Mouse (Mus musculus) forebrain, embryonic 11.5 days (tissue): ENCODE results near the gene Wdfy4. TPM values are rescaled to one million over a fixed set of nuclear protein-coding genes. Genes with fewer than 3 reads are reported as not detected.

Experiments
- ATAC-seq: fragments of 200-750 bp; cut with Nextera tagmentation; replicated peaks from 2 replicates; pipeline ENCODE4 v1.8.0; 2017; ENCODE audit warnings: moderate TSS enrichment; ENCODE audit not compliant: low FRiP score
- DNase-seq: peaks from one replicate; pipeline ENCODE4 v3.0.0-alpha.2; 2017; ENCODE audit warnings: low spot score
- H3K27ac ChIP-seq: fragments of 300-500 bp; sonication (generic); 2 replicates; pipeline ENCODE4 v1.5.1; 2014; ENCODE audit warnings: low read depth, low read length
- H3K27me3 ChIP-seq: fragments of 300-500 bp; sonication (generic); 2 replicates; pipeline ENCODE4 v1.6.1; 2014; ENCODE audit warnings: mild to moderate bottlenecking, low read length, mixed read lengths; ENCODE audit not compliant: control insufficient read depth, insufficient read depth
- H3K36me3 ChIP-seq: fragments of 300-500 bp; sonication (generic); 2 replicates; pipeline ENCODE4 v1.6.1; 2014; ENCODE audit warnings: mild to moderate bottlenecking, low read length, moderate library complexity, mixed read lengths; ENCODE audit not compliant: control insufficient read depth, insufficient read depth
- H3K4me1 ChIP-seq: fragments of 300-500 bp; sonication (generic); replicated peaks from 2 replicates; pipeline ENCODE4 v1.6.1; 2014; ENCODE audit warnings: low read length, mixed read lengths; ENCODE audit not compliant: control insufficient read depth, insufficient read depth
- H3K4me2 ChIP-seq: fragments of 300-500 bp; sonication (generic); 2 replicates; pipeline ENCODE4 v1.6.1; 2014; ENCODE audit warnings: low read depth, mild to moderate bottlenecking, low read length, moderate library complexity, mixed read lengths; ENCODE audit not compliant: severe bottlenecking
- H3K4me3 ChIP-seq: fragments of 300-500 bp; sonication (generic); 2 replicates; pipeline ENCODE4 v1.5.1; 2014; ENCODE audit warnings: low read depth, low read length
- H3K9ac ChIP-seq: fragments of 300-500 bp; sonication (generic); 2 replicates; pipeline ENCODE4 v1.6.1; 2014; ENCODE audit warnings: low read length
- H3K9me3 ChIP-seq: fragments of 300-500 bp; sonication (generic); 2 replicates; pipeline ENCODE4 v1.6.1; 2016; ENCODE audit warnings: low read length, mixed read lengths; ENCODE audit not compliant: control insufficient read depth
- WGBS: fragments of 180-500 bp; shearing (Covaris S2); extraction: QIAGEN DNeasy Blood & Tissue Kit; methylation state at CpG from one replicate; pipeline ENCODE4 v1.1.7; 2014; 5-methylcytosine and 5-hydroxymethylcytosine counted together
- polyA plus RNA-seq: library from polyadenylated mRNA; unstranded; fragments of >200 nt; fragmentation: Nextera tagmentation; extraction: Ambion mirVana; gene quantifications from 2 replicates; pipeline ENCODE4 v1.2.1, GENCODE M21; 2014

Gene Wdfy4
- polyA plus RNA-seq, 1 experiment from 2014 or later: 0.15 TPM

GRCm38 (mm10) chr14:33175059-33175821, 10.1 kb downstream of the Wdfy4 start:
- no peaks in the 10 kb centered on the region for H3K9me3 ChIP-seq
- WGBS: 72% methylated on average over 4 of the region's 4 CpGs
- H3K9ac ChIP-seq: no peak overlapping the region

DNA sequence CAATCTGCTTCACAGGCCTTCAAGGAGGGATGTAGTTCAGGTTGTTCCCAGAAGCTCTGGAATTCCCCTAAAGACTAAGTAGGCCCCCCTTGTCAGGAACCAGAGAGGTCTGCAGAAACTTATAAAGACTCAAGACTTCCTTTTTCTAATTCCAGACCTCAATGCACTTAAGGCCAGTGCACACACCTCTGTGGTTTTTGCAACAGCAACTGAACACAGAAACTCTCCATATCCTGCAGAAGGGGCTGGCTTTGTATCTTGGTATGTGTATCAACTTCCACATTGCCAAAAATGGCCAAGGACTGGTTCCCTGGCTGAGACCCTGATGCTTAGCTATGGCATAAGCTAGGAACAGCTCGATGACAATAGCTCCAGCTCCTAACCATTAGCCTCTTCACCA, 13.4 kb downstream of the Wdfy4 start:
- Histone ChIP-seq H3K9ac (no peak overlapping the region), H3K27me3 (no peaks in the 10 kb centered on the region), H3K36me3 (no peaks in the 10 kb centered on the region), H3K27ac (no peak overlapping the region), H3K9me3 (no peaks in the 10 kb centered on the region), H3K4me1 (no peaks in the 10 kb centered on the region), H3K4me3 (no peak overlapping the region), H3K4me2 (no peak overlapping the region)
- no peak for DNase-seq
- ATAC-seq: no peak
- 77% methylated on average over 1 of the region's 1 CpGs for WGBS

More at GRCm38 (mm10) chr14:33175059-33175821, 10.1 kb downstream of the Wdfy4 start:
- H3K4me2 ChIP-seq: no peak overlapping the region
- H3K4me3 ChIP-seq: no peak overlapping the region
- H3K27ac ChIP-seq: no peak overlapping the region
- no peaks in the 10 kb centered on the region for H3K27me3 ChIP-seq
- H3K36me3 ChIP-seq: no peaks in the 10 kb centered on the region
- ATAC-seq (no peak), DNase-seq (no peak)
- no peaks in the 10 kb centered on the region for H3K4me1 ChIP-seq

GRCm38 (mm10) chr14:33168750-33169149, 16.6 kb downstream of the Wdfy4 start:
- DNase-seq (no peak), ATAC-seq (no peak)
- H3K4me3 ChIP-seq: no peak overlapping the region
- no peaks in the 10 kb centered on the region for H3K36me3 ChIP-seq
- H3K4me1 ChIP-seq: no peaks in the 10 kb centered on the region
- H3K27ac ChIP-seq: no peak overlapping the region
- no peak overlapping the region for H3K4me2 ChIP-seq
- no peak overlapping the region for H3K9ac ChIP-seq
- H3K9me3 ChIP-seq: no peaks in the 10 kb centered on the region
- 81% methylated on average over 4 of the region's 4 CpGs for WGBS
- H3K27me3 ChIP-seq: no peaks in the 10 kb centered on the region

- DNase-seq (no peak), ATAC-seq (no peak)
- no peak overlapping the region for H3K27ac ChIP-seq
- no peaks in the 10 kb centered on the region for H3K9me3 ChIP-seq
- no peaks in the 10 kb centered on the region for H3K27me3 ChIP-seq
- H3K36me3 ChIP-seq: no peaks in the 10 kb centered on the region
- no peaks in the 10 kb centered on the region for H3K4me1 ChIP-seq
- no peak overlapping the region for H3K4me2 ChIP-seq
- 89% methylated on average over 5 of the region's 5 CpGs for WGBS
- no peak overlapping the region for H3K9ac ChIP-seq
- no peak overlapping the region for H3K4me3 ChIP-seq
Observed at GRCm38 (mm10) chr14:33162238-33162637, 23.1 kb downstream of the Wdfy4 start.

- no peaks in the 10 kb centered on the region for H3K9me3 ChIP-seq
- no peak overlapping the region for H3K9ac ChIP-seq
- ATAC-seq (no peak), DNase-seq (no peak)
- 71% methylated on average over 3 of the region's 3 CpGs for WGBS
- H3K27ac ChIP-seq: no peak overlapping the region
- no peak overlapping the region for H3K4me2 ChIP-seq
- no peak overlapping the region for H3K4me3 ChIP-seq
- no peaks in the 10 kb centered on the region for H3K27me3 ChIP-seq
- H3K4me1 ChIP-seq: no peaks in the 10 kb centered on the region
- no peaks in the 10 kb centered on the region for H3K36me3 ChIP-seq
Observed at GRCm38 (mm10) chr14:33158268-33158667, 27.0 kb downstream of the Wdfy4 start.

GRCm38 (mm10) chr14:33152941-33153340, 32.4 kb downstream of the Wdfy4 start:
- 56% methylated on average over 1 of the region's 1 CpGs for WGBS
- H3K27ac ChIP-seq: no peak overlapping the region
- H3K27me3 ChIP-seq: no peaks in the 10 kb centered on the region
- no peak for DNase-seq
- H3K9me3 ChIP-seq: no peaks in the 10 kb centered on the region
- no peak for ATAC-seq
- no peaks in the 10 kb centered on the region for H3K36me3 ChIP-seq
- H3K4me2 ChIP-seq: no peak overlapping the region
- no peak overlapping the region for H3K4me3 ChIP-seq
- H3K9ac ChIP-seq: no peak overlapping the region
- no peaks in the 10 kb centered on the region for H3K4me1 ChIP-seq

DNA sequence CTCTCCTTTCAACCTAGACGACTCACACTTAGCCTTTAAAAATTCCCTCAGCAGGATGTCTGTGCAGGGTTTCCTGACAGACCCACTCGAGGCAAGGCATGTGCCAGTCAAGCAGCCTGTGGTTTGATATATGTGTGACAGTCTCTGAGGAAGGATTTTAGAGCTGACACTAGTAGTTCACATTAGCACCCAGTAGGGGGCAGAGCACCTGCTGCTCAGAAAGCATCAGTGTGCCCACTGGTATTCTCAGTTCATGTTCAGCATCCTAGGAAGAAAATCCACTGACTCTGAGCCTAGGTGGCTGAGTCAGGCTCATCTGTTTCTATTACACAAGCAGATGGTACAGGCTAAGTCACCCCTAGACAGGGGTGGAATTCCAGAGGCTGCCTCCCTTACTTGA, 39.0 kb downstream of the Wdfy4 start:
- Histone ChIP-seq H3K4me3 (no peak overlapping the region), H3K36me3 (no peaks in the 10 kb centered on the region), H3K27me3 (no peaks in the 10 kb centered on the region; the same call in 1 of the 2 replicates), H3K4me2 (no peak overlapping the region), H3K4me1 (no peaks in the 10 kb centered on the region), H3K9ac (no peak overlapping the region), H3K27ac (no peak overlapping the region), H3K9me3 (no peaks in the 10 kb centered on the region)
- 27% methylated on average over 2 of the region's 2 CpGs for WGBS
- DNase-seq (no peak), ATAC-seq (no peak)

DNA sequence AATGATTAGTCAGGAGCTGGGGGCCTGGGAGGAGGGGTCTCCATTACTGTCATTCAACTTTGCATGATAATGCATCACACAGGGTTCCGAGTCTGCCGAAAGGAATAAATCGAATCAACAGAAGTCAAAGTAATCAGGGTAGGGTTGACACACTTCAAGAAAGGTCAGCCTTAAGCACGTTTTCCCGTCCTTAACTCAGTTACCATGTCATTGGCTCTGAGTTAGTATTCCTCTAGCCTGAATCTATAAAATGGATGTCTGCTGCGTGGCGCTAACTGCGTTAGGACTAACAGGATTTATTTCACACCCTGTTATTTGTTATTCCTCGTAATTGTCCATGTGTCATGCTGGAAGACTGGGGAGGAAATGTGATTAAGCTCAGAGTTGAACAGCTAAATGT, 48.5 kb downstream of the Wdfy4 start:
- WGBS: 83% methylated on average over 9 of the region's 9 CpGs
- Histone ChIP-seq H3K27ac (no peak overlapping the region), H3K9me3 (no peaks in the 10 kb centered on the region), H3K27me3 (no peaks in the 10 kb centered on the region), H3K9ac (no peak overlapping the region), H3K4me1 (no peaks in the 10 kb centered on the region), H3K36me3 (no peaks in the 10 kb centered on the region), H3K4me3 (no peak overlapping the region), H3K4me2 (no peak overlapping the region)
- DNase-seq (no peak), ATAC-seq (no peak)

- Histone ChIP-seq H3K27me3 (no peaks in the 10 kb centered on the region), H3K9ac (no peak overlapping the region), H3K36me3 (no peaks in the 10 kb centered on the region), H3K4me2 (no peak overlapping the region), H3K9me3 (no peaks in the 10 kb centered on the region), H3K4me3 (no peak overlapping the region), H3K4me1 (no peaks in the 10 kb centered on the region), H3K27ac (no peak overlapping the region)
- WGBS: 94% methylated on average over 6 of the region's 6 CpGs
- ATAC-seq: no peak
- no peak for DNase-seq
Observed at GRCm38 (mm10) chr14:33135170-33135569, 50.1 kb downstream of the Wdfy4 start.
